Mouse (Mus musculus): ENCODE results near the gene Eif3i. TPM values are rescaled to one million over a fixed set of nuclear protein-coding genes. Genes with fewer than 3 reads are reported as not detected.
"Not testable (repeated sequence)": the region's sequence is repeated elsewhere in the genome, so short reads cannot be mapped to it uniquely, and the experiment has no call there.

The Eif3i gene
- total RNA-seq, 1 experiment from 2014 or later, result 129 TPM

- ATAC-seq (replicated peaks; ENCODE audit: insufficient number of reproducible peaks, low FRiP score, low TSS enrichment, poor library complexity, severe bottlenecking), result peak; percentile 45
Observed at GRCm38 (mm10) chr4:129555421-129555861, 45.0 kb downstream of the Eif3i start.

- not testable (repeated sequence) for ATAC-seq (replicated peaks; ENCODE audit: insufficient number of reproducible peaks, low FRiP score, low TSS enrichment, poor library complexity, severe bottlenecking)
Observed at GRCm38 (mm10) chr4:129554512-129554911, 45.9 kb downstream of the Eif3i start.

GRCm38 (mm10) chr4:129550295-129550694 lies 50.2 kb downstream of the Eif3i start:
- ATAC-seq (replicated peaks; ENCODE audit: insufficient number of reproducible peaks, low FRiP score, low TSS enrichment, poor library complexity, severe bottlenecking), result no peak

GRCm38 (mm10) chr4:129549306-129549705 lies 51.1 kb downstream of the Eif3i start:
- no peak for ATAC-seq (replicated peaks; ENCODE audit: insufficient number of reproducible peaks, low FRiP score, low TSS enrichment, poor library complexity, severe bottlenecking)

GRCm38 (mm10) chr4:129547631-129548030 lies 52.8 kb downstream of the Eif3i start:
- ATAC-seq (replicated peaks; ENCODE audit: insufficient number of reproducible peaks, low FRiP score, low TSS enrichment, poor library complexity, severe bottlenecking), result not testable (repeated sequence)

GRCm38 (mm10) chr4:129544106-129544505 lies 56.3 kb downstream of the Eif3i start:
- ATAC-seq (replicated peaks; ENCODE audit: insufficient number of reproducible peaks, low FRiP score, low TSS enrichment, poor library complexity, severe bottlenecking), result no peak

GRCm38 (mm10) chr4:129542592-129543141 lies 57.8 kb downstream of the Eif3i start, which contains the start of gene Hdac1:
Gene Hdac1, minus strand, starts transcription at chr4:129542713.
- ATAC-seq (replicated peaks; ENCODE audit: insufficient number of reproducible peaks, low FRiP score, low TSS enrichment, poor library complexity, severe bottlenecking), result peak; percentile 97

Other genes starting within 250 kb of the Eif3i start
- gene Zbtb8a, start 222.5 kb downstream of the Eif3i start, total RNA-seq (2017), result 1.7 to 7.3 TPM (median 4.5 TPM) in 3 replicates
- not detected in 3 replicates for gene Zbtb8b, start 159.8 kb downstream of the Eif3i start, total RNA-seq (2017)
- gene Bsdc1, start 139.1 kb downstream of the Eif3i start, total RNA-seq (2017), result 52.2 to 66.3 TPM (median 52.5 TPM) in 3 replicates
- gene Tssk3, start 109.6 kb downstream of the Eif3i start, total RNA-seq (2017), result not detected in 3 replicates
- not detected in 3 replicates for gene Fam229a, start 109.5 kb downstream of the Eif3i start, total RNA-seq (2017)
- gene Marcksl1, start 87.1 kb downstream of the Eif3i start, total RNA-seq (2017), result 11.7 to 14.4 TPM (median 14.4 TPM) in 3 replicates
- gene Hdac1, start 57.9 kb downstream of the Eif3i start, total RNA-seq (2017), result 62.9 to 100 TPM (median 82.2 TPM) in 3 replicates
- gene Lck, start 27.0 kb downstream of the Eif3i start, total RNA-seq (2017), result 122 to 412 TPM (median 167 TPM) in 3 replicates
- gene Fam167b, start 22.1 kb downstream of the Eif3i start, total RNA-seq (2017), result not detected in 3 replicates
- gene Tmem234, start within 50 bp of the Eif3i start, total RNA-seq (2017), result 189 to 234 TPM (median 226 TPM) in 3 replicates
- gene Dcdc2b, start 13.6 kb upstream of the Eif3i start, total RNA-seq (2017), result 0.78 TPM in 1 of 3 replicates, not detected in the others
- 13.5 to 20.9 TPM (median 15.1 TPM) in 3 replicates for gene Iqcc, start 18.5 kb upstream of the Eif3i start, total RNA-seq (2017)
- gene Ccdc28b, start 23.3 kb upstream of the Eif3i start, total RNA-seq (2017), result 30.9 to 112 TPM (median 62.0 TPM) in 3 replicates
- gene Txlna, start 40.4 kb upstream of the Eif3i start, total RNA-seq (2017), result 27.6 to 67.4 TPM (median 64.4 TPM) in 3 replicates
- 16.8 to 32.2 TPM (median 18.2 TPM) in 3 replicates for gene Kpna6, start 72.1 kb upstream of the Eif3i start, total RNA-seq (2017)
- 4.0 to 6.4 TPM (median 4.1 TPM) in 3 replicates for gene Tmem39b, start 96.2 kb upstream of the Eif3i start, total RNA-seq (2017)
- gene Khdrbs1, start 141.7 kb upstream of the Eif3i start, total RNA-seq (2017), result 89.2 to 110 TPM (median 89.5 TPM) in 3 replicates
- 478 to 539 TPM (median 505 TPM) in 3 replicates for gene Ptp4a2, start 210.6 kb upstream of the Eif3i start, total RNA-seq (2017)